Mouse (Mus musculus) lung, adult 2 months (tissue): Measurements from ENCODE around the gene Ankrd24. TPM values are rescaled to one million over a fixed set of nuclear protein-coding genes. Genes with fewer than 3 reads are reported as not detected.

Experiments
- DNase-seq: peaks from one replicate; pipeline ENCODE4 v3.0.0; 2022
- H3K4me1 ChIP-seq: fragments of 200-500 bp; 2 replicates; pipeline ENCODE4 v1.6.1; 2011; ENCODE audit warnings: low read length; ENCODE audit not compliant: control insufficient read depth, insufficient read depth
- H3K4me3 ChIP-seq: fragments of 200-500 bp; replicated peaks from 2 replicates; pipeline ENCODE3; 2011; ENCODE audit warnings: low read depth, mild to moderate bottlenecking, control low read depth, low read length; ENCODE audit errors: extremely low read depth
- CTCF ChIP-seq: fragments of 200-500 bp; IDR thresholded peaks from 2 replicates; pipeline ENCODE4 v1.5.1; 2011; ENCODE audit warnings: mild to moderate bottlenecking, low read length, control low read depth; ENCODE audit not compliant: insufficient read depth
- POLR2A ChIP-seq: fragments of 200-500 bp; IDR thresholded peaks from 2 replicates; pipeline ENCODE4 v1.6.1; 2011; ENCODE audit warnings: low read depth, mild to moderate bottlenecking, control low read depth, low read length, borderline replicate concordance; ENCODE audit errors: extremely low read depth
- WGBS: fragments of 180-500 bp; shearing (Covaris S2); methylation state at CpG from one replicate; pipeline ENCODE4 v1.1.7; 2018; 5-methylcytosine and 5-hydroxymethylcytosine counted together
- polyA plus RNA-seq: library from polyadenylated mRNA; depleted of rRNA; stranded (reverse); fragments of >200 nt; gene quantifications from 2 replicates; pipeline ENCODE4 v1.2.3, GENCODE M21; 2012; rRNA removed

Gene Ankrd24
- 22.7 and 28.4 TPM in 2 replicates for polyA plus RNA-seq

DNA sequence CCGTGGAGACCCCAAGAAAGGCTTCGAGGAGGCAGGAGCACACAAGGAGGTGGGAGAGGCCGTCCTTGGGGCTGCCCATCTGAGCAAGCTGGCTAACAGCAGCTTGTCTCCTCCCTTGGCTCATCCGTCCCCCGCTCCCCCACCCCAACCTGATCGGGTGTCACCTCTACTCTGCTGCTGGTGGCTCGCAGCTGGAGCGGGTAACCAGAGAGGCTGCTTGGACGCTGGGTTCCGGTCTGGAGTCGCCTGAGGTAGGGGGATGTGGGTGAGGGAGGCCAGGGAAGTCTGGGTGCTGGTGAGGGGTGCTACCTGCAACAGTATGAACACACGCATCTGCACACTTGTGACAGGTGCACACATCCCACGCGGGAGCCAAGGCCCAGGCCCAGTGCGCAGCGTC lies at the start of gene Ankrd24:
Gene Ankrd24 (plus strand): TSS at position 151 of the 400 bp plus-strand sequence.
- DNase-seq, result no peak
- no peak for TF ChIP-seq POLR2A
- TF ChIP-seq CTCF, result no peak
- Histone ChIP-seq H3K4me3 (peak within 1 kb of the TSS; percentile 80), H3K4me1 (no peaks in the 10 kb centered on the region; the same call in 1 of the 2 replicates)
- 79% methylated on average over 16 of the region's 16 CpGs for WGBS

DNA sequence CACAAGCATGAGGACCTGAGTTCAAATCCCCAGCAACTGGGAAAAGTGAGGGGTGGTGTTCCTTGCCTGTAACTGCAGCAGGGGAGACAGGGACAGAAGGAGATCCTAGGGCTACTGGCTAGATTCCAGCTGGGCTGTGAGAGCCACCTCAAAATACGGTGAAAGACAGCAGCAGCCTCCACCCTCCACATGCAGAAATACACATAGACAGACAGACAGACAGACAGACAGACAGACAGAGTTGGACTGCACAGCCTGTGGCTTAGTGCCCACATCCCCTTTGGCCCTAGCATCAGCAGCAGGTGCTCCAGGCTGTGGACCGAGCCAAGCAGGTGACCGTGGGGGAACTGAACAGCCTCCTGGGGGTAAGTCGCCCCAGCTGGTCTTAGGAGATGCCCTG lies 48.4 kb upstream of the Ankrd24 start:
- H3K4me3 ChIP-seq, result no peak overlapping the region
- DNase-seq, result no peak
- 89% methylated on average over 4 of the region's 4 CpGs for WGBS
- TF ChIP-seq CTCF (no peak), POLR2A (no peak)
- peaks cover 5% of the 10 kb centered on the region; the same call in 1 of the 2 replicates for H3K4me1 ChIP-seq

DNA sequence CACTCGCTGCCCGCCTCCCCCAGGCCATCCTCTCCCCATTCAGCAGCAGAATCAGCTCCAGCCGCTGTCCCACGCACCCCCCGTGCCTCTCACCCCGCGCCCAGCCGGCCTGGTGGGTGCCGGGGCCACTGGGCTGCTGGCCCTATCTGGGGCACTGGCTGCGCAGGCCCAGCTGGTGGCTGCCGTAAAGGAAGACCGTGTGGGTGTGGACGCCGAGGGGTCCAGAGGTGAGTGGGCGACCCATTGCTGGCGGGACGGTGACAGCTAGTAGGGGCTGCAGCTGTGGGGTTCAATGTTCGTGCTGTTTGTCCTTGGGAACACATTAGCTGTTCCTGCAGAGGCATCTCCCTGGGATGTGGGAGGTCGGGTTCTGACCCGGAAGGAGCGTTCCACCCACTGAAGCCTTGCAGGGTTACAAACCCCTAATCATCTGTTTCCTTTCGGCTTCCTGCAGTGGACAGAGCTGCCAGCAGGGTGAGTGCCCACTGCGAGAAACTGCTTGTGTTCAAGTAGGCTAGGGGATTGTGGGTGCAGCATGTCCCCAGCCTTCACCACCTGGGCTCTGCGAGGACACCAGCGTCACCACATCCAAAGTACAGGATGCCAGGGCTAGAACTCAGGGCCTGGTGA lies 47.8 kb upstream of the Ankrd24 start:
- no peak overlapping the region for H3K4me3 ChIP-seq
- TF ChIP-seq POLR2A (no peak), CTCF (no peak)
- no peak for DNase-seq
- H3K4me1 ChIP-seq, result peaks cover 3% of the 10 kb centered on the region; the same call in 1 of the 2 replicates
- WGBS, result 44% methylated on average over 25 of the region's 25 CpGs

DNA sequence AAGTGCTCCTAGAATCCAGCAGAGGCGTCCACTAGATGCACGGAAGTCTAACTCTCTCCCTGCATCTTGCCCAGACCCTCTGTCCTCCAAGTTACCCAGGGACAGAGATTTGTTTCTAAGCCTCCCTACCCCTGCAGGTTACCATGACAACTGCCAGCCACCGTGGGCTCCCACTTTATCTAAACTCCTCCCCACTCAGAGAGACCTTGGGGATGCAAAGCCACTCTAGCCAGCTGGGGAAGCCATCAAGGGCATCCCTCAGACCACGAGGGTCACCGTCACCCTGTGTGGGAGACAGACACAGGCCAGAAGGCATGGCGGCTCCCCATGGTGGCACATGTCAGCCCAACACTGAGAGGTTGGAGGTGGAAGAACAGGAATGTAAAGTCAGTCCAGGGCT lies 45.0 kb upstream of the Ankrd24 start:
- Histone ChIP-seq H3K4me1 (peaks cover 2% of the 10 kb centered on the region; the same call in 1 of the 2 replicates), H3K4me3 (no peak overlapping the region)
- no peak for DNase-seq
- 66% methylated on average over 6 of the region's 6 CpGs for WGBS
- no peak for TF ChIP-seq POLR2A
- TF ChIP-seq CTCF, result no peak

DNA sequence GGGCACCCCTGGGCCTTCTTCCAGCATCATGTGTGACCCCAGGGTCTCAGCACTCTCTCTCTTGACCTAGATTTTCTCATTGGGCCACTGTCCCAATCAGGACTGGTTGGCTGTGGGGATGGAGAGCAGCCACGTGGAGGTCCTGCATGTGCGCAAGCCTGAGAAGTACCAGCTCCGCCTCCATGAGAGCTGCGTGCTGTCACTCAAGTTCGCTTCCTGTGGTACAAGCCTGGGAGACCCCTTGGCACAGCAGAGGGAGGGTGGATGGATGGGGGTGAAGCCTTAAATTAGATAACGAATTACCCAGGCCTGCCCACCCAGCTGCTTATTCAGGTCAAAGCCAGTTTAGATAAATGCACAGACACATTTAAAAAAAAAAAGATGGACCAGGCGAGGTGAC lies 39.6 kb upstream of the Ankrd24 start:
- no peaks in the 10 kb centered on the region for H3K4me1 ChIP-seq
- 75% methylated on average over 7 of the region's 7 CpGs for WGBS
- no peak for DNase-seq
- no peak overlapping the region for H3K4me3 ChIP-seq
- TF ChIP-seq POLR2A, result no peak
- TF ChIP-seq CTCF, result no peak

DNA sequence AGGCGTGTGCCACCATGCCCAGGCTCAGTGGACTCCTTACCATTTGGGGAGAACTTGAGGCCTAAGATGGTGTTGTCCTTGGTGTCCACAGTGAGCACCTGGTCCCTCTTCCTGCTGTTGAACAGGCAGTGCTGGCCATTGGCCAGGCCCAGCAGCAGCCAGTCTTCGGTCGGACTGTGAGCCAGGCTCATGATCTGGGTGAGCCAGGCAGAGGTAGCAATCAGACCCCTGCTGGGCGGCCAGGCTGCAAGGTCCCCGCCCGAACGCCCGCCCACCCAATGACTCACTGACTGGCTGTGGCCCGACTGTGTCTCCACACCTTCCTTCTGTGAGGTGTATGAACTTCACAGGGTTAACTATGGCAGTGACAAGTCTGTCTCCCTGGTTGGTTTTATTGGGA lies 36.5 kb upstream of the Ankrd24 start:
- Histone ChIP-seq H3K4me1 (no peaks in the 10 kb centered on the region), H3K4me3 (no peak overlapping the region)
- 59% methylated on average over 9 of the region's 9 CpGs for WGBS
- DNase-seq, result no peak
- TF ChIP-seq POLR2A (no peak), CTCF (no peak)

DNA sequence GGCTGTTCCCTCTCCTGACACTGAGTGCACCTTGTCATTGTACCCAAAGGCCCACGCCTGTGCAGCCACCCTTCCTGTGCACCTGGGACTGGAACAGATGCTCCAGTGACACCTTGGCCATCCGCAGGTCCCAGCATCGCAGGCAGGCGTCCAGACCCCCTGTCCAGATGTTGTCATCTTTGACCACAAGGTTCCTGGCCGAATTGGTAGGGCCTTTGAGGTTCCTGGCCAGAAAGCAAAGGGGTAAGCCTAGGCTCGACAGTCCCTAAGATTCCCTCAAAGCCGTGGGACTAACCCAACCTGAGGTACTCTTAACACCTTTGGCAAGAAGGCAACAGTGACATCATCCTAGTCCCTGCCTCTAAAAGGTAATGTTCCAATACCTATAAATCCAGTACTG lies 35.7 kb upstream of the Ankrd24 start:
- Histone ChIP-seq H3K4me3 (no peak overlapping the region), H3K4me1 (no peaks in the 10 kb centered on the region)
- WGBS, result 73% methylated on average over 7 of the region's 7 CpGs
- DNase-seq, result no peak
- TF ChIP-seq POLR2A (no peak), CTCF (no peak)

DNA sequence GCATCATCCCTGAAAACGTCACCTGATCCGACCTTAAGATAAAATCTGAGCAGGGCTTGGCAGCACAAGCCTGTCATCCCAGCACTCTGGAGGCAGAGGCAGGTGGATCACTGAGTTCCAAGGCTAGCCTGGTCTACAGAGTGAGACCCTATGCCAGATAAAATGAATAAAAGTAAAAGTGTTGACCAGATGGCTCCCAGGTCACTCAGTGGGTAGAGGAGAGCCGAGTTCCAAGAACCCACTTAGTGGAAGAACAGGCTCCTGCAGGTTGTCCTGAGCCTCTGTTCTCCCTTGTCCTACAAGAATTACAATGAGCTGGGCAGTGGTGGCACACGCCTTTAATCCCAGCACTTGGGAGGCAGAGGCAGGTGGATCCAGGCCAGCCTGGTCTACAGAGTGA lies 35.1 kb upstream of the Ankrd24 start:
- DNase-seq, result no peak
- 62% methylated on average over 4 of the region's 4 CpGs for WGBS
- Histone ChIP-seq H3K4me3 (no peak overlapping the region), H3K4me1 (no peaks in the 10 kb centered on the region)
- TF ChIP-seq POLR2A (no peak), CTCF (no peak)

DNA sequence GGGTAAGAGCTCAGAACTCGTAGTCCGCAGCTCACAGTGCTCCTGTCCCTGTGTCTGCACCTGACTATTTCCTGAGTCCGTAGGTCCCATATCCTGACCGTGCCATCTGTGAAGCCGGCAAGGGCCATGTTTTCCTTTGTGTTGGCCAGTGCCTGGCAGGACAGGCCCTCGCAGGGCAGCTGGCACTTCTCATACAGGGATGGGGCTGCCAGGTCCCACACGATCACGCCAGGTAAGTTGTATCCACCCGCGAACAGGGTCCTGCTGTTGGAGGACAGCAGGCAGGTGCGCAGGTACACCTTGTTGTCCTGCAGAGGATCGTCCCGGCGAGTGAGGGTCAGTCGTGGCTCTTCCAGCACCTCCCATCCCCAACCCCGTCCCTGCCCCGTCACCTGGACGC lies 34.4 kb upstream of the Ankrd24 start:
- TF ChIP-seq POLR2A (no peak), CTCF (no peak)
- 64% methylated on average over 18 of the region's 18 CpGs for WGBS

DNA sequence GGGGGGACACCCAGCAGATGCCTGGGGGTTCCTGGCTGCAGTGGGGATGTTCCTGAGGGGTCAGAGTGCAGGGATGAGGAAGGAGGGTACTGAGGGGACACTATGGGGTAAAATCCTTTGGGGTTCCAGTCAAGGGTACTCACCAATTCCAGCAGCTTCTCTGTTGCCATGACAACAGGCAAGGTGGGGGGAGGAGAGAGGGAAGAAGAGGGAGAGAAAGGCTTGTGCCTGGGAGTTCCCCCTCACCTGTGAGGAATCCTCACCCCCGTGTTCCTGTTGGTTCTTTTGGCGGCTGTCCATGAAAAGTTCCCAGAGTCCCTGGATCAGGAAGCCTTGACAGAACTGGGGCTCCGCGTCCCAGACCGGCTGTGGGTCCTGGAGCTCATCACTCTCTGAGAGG lies 32.7 kb upstream of the Ankrd24 start:
- Histone ChIP-seq H3K4me3 (no peak overlapping the region), H3K4me1 (0 out of 2 replicates have a peak, but pooled peaks cover under 1% of the 10 kb centered on the region)
- TF ChIP-seq CTCF (no peak), POLR2A (no peak)
- 49% methylated on average over 5 of the region's 5 CpGs for WGBS
- DNase-seq, result no peak

More for the DNA sequence above, 34.4 kb upstream of the Ankrd24 start:
- Histone ChIP-seq H3K4me3 (no peak overlapping the region), H3K4me1 (no peaks in the 10 kb centered on the region)
- DNase-seq, result no peak

DNA sequence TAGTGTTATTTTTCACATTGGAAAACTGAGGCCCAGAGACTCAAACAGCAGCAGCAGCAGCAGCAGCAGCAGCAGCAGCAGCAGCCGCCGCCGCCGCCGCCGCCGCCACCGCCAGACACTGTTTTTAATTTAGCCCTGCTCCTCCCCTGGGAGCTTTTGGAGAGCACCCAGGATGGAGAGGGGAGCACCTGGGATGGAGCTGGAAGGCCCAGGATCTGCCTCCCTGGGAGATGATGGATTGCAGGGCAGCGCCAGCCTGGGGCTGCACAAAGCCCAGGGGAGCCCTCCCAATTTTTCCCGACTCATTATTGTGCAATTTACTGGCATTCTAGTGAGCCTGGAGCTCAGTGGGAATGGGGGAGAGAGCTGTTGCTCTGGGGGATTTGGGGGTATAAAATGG lies 31.7 kb upstream of the Ankrd24 start:
- 17% methylated on average over 10 of the region's 10 CpGs for WGBS
- Histone ChIP-seq H3K4me3 (no peak overlapping the region), H3K4me1 (peaks cover 8% of the 10 kb centered on the region)
- DNase-seq, result no peak
- TF ChIP-seq POLR2A (no peak), CTCF (no peak)
